Mouse (Mus musculus): ENCODE measurements around the gene Prr22.

DNA sequence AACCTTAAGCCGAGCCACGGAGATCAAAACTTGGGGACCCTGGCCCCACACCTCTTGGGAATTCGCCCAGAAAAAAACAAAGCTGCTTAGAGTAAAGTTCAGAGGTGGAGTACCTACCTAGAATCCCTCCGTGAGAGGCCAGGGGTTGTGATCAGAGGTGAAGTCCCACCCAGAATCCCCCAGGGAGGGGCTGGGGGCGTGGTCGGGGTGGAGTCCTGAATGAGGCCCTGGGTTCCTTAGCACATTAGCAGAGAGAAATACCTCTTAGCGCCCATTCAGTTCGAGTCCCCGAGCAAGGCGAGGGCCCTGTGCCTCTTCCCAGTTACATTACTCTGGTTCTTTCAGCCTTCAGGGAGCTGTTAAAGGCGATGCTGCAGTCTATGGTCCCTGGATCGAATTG is 42.4 kb upstream of the Prr22 start:
- no peak for TF ChIP-seq POLR2A (IDR thresholded peaks at IDR 0.05; ENCODE audit: low read depth, low read length)
- no peak for TF ChIP-seq CHD1 (IDR thresholded peaks at IDR 0.05; ENCODE audit: low read depth, low read length)
- TF ChIP-seq EP300 (IDR thresholded peaks at IDR 0.05; ENCODE audit: low read length), result 0 out of 2 replicates have a peak, but pooled peaks have one; percentile 9
- no peak for TF ChIP-seq CTCF (conservative IDR thresholded peaks at IDR 0.05 in 1 of 2, IDR thresholded peaks at IDR 0.05 in 1 of 2; ENCODE audit: low read depth in 2 of 2, low read length in 2 of 2)
- 0 out of 2 replicates have a peak, but pooled peaks have one; percentile 11 for TF ChIP-seq IRF4 (IDR thresholded peaks at IDR 0.05; ENCODE audit: low read depth, low read length)
- no peak for TF ChIP-seq CHD2 (IDR thresholded peaks at IDR 0.05; ENCODE audit: low read length)
- TF ChIP-seq USF1 (IDR thresholded peaks at IDR 0.05; ENCODE audit: low read depth, low read length), result no peak
